Mouse (Mus musculus) kidney, adult 2 months (tissue): Measurements from ENCODE around the gene Odr4.

Experiments used
- CTCF ChIP-seq: fragments of 200-500 bp; conservative IDR thresholded peaks from 2 replicates; pipeline ENCODE4 v1.5.1; 2011; ENCODE audit warnings: low read depth, mild to moderate bottlenecking, control low read depth, low read length, moderate library complexity, mixed read lengths; ENCODE audit not compliant: insufficient read depth, insufficient read length
- POLR2A ChIP-seq: fragments of 200-500 bp; IDR thresholded peaks from one replicate; pipeline ENCODE4 v1.6.1; 2011; ENCODE audit warnings: low read depth, low read length, control low read depth

DNA sequence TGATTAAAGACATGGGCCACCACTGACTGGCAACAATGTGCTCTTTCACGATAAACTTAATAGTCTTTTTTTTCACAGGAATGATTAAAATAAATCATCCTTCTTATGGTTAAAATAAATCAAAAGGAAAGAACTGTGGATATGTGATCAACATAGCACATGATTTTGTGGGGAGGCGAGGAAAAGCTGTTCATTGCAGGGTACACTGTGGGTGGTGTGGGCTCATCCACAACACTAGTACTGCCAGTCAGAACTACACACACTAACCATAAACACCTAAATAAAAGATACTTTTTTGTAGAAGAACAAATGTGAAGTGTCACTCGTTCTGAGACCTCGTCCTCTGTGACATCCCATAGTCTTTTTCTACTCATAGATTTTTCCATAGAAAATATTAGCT, 8.7 kb downstream of the Odr4 start:
- no peak for TF ChIP-seq CTCF
- no peak for TF ChIP-seq POLR2A
